Mouse (Mus musculus): Measurements from ENCODE around the gene Mttp. TPM values are rescaled to one million over a fixed set of nuclear protein-coding genes. Genes with fewer than 3 reads are reported as not detected.
A peak's percentile ranks its signal among the peaks of the same experiment; 100 is the strongest.

The Mttp gene
- polyA plus RNA-seq, 1 experiment from 2014 or later: 10.2 TPM

- Histone ChIP-seq H3K9me3 (no peaks in the 10 kb centered on the region), H3K36me3 (no peaks in the 10 kb centered on the region), H3K27ac (no peak overlapping the region), H3K4me3 (no peak overlapping the region), H3K4me2 (replicated peaks) (no peak overlapping the region), H3K9ac (no peak overlapping the region), H3K4me1 (no peaks in the 10 kb centered on the region), H3K27me3 (no peaks in the 10 kb centered on the region)
- no peak for ATAC-seq (ENCODE audit: insufficient number of reproducible peaks, insufficient read depth, low FRiP score, low TSS enrichment)
- WGBS: 57% methylated on average over 11 of the region's 11 CpGs
Measured at GRCm38 (mm10) chr3:138077476-138078340, 67.1 kb downstream of the Mttp start.

- Histone ChIP-seq H3K4me3 (no peak overlapping the region), H3K4me1 (peaks cover 7% of the 10 kb centered on the region; the same call in 1 of the 2 replicates), H3K9me3 (no peaks in the 10 kb centered on the region), H3K4me2 (replicated peaks) (no peak overlapping the region), H3K9ac (no peak overlapping the region), H3K27ac (no peak overlapping the region), H3K27me3 (no peaks in the 10 kb centered on the region), H3K36me3 (no peaks in the 10 kb centered on the region)
- ATAC-seq (ENCODE audit: insufficient number of reproducible peaks, insufficient read depth, low FRiP score, low TSS enrichment): peak; percentile 35; the same call in 1 of the 2 replicates
- WGBS: 80% methylated on average over 8 of the region's 8 CpGs
Measured at GRCm38 (mm10) chr3:138075209-138075608, 69.6 kb downstream of the Mttp start.

- peaks cover 10% of the 10 kb centered on the region for H3K4me1 ChIP-seq
- no peaks in the 10 kb centered on the region for H3K36me3 ChIP-seq
- no peak overlapping the region for H3K4me3 ChIP-seq
- no peak overlapping the region for H3K27ac ChIP-seq
- H3K27me3 ChIP-seq: no peaks in the 10 kb centered on the region
- H3K9ac ChIP-seq: no peak overlapping the region
- H3K4me2 ChIP-seq (replicated peaks): no peak overlapping the region
- no peaks in the 10 kb centered on the region for H3K9me3 ChIP-seq
- no peak for ATAC-seq (ENCODE audit: insufficient number of reproducible peaks, insufficient read depth, low FRiP score, low TSS enrichment)
- WGBS: 95% methylated on average over 1 of the region's 1 CpGs
Measured at GRCm38 (mm10) chr3:138074214-138074613, 70.6 kb downstream of the Mttp start.

GRCm38 (mm10) chr3:138071476-138072073 is 73.2 kb downstream of the Mttp start:
- whole genome bisulfite sequencing: 55% methylated on average over 10 of the region's 10 CpGs
- Histone ChIP-seq H3K9me3 (no peaks in the 10 kb centered on the region), H3K9ac (no peak overlapping the region), H3K27me3 (no peaks in the 10 kb centered on the region), H3K36me3 (no peaks in the 10 kb centered on the region), H3K27ac (no peak overlapping the region), H3K4me3 (no peak overlapping the region), H3K4me1 (peaks cover 10% of the 10 kb centered on the region), H3K4me2 (replicated peaks) (no peak overlapping the region)
- no peak for ATAC-seq (ENCODE audit: insufficient number of reproducible peaks, insufficient read depth, low FRiP score, low TSS enrichment)

- Histone ChIP-seq H3K9ac (no peak overlapping the region), H3K36me3 (no peaks in the 10 kb centered on the region), H3K9me3 (no peaks in the 10 kb centered on the region), H3K4me3 (no peak overlapping the region), H3K4me1 (peaks cover 13% of the 10 kb centered on the region), H3K27ac (no peak overlapping the region), H3K27me3 (no peaks in the 10 kb centered on the region), H3K4me2 (replicated peaks) (no peak overlapping the region)
- WGBS: 14% methylated on average over 1 of the region's 1 CpGs
- no peak for ATAC-seq (ENCODE audit: insufficient number of reproducible peaks, insufficient read depth, low FRiP score, low TSS enrichment)
Measured at GRCm38 (mm10) chr3:138071004-138071403, 73.8 kb downstream of the Mttp start.

- Histone ChIP-seq H3K27ac (peak overlapping the region; percentile 20; the same call in 1 of the 2 replicates), H3K4me3 (no peak overlapping the region), H3K9ac (no peak overlapping the region), H3K4me2 (replicated peaks) (no peak overlapping the region), H3K4me1 (peaks cover 18% of the 10 kb centered on the region), H3K36me3 (no peaks in the 10 kb centered on the region), H3K27me3 (no peaks in the 10 kb centered on the region), H3K9me3 (no peaks in the 10 kb centered on the region)
- no peak for ATAC-seq (ENCODE audit: insufficient number of reproducible peaks, insufficient read depth, low FRiP score, low TSS enrichment)
- 71% methylated on average over 18 of the region's 18 CpGs for WGBS
Measured at GRCm38 (mm10) chr3:138069756-138070511, 74.8 kb downstream of the Mttp start.

GRCm38 (mm10) chr3:138068103-138068502 is 76.7 kb downstream of the Mttp start:
- WGBS: 91% methylated on average over 12 of the region's 12 CpGs
- H3K4me2 ChIP-seq (replicated peaks): no peak overlapping the region
- no peaks in the 10 kb centered on the region for H3K36me3 ChIP-seq
- H3K9ac ChIP-seq: no peak overlapping the region
- no peaks in the 10 kb centered on the region for H3K9me3 ChIP-seq
- ATAC-seq (ENCODE audit: insufficient number of reproducible peaks, insufficient read depth, low FRiP score, low TSS enrichment): no peak
- H3K4me3 ChIP-seq: no peak overlapping the region
- peaks cover 30% of the 10 kb centered on the region for H3K4me1 ChIP-seq
- no peak overlapping the region for H3K27ac ChIP-seq
- H3K27me3 ChIP-seq: no peaks in the 10 kb centered on the region

GRCm38 (mm10) chr3:138067288-138067687 is 77.5 kb downstream of the Mttp start, which contains the start of gene Gm5105:
TSS of gene Gm5105 (minus strand) at chr3:138067388.
- H3K9me3 ChIP-seq: no peaks in the 10 kb centered on the region
- H3K4me1 ChIP-seq: peaks cover 30% of the 10 kb centered on the region
- no peak within 1 kb of the TSS for H3K4me2 ChIP-seq (replicated peaks)
- H3K9ac ChIP-seq: no peak within 1 kb of the TSS
- whole genome bisulfite sequencing: 91% methylated on average over 12 of the region's 12 CpGs
- no peak within 1 kb of the TSS for H3K4me3 ChIP-seq
- no peaks in the 10 kb centered on the region for H3K27me3 ChIP-seq
- no peak for ATAC-seq (ENCODE audit: insufficient number of reproducible peaks, insufficient read depth, low FRiP score, low TSS enrichment)
- no peak within 1 kb of the TSS for H3K27ac ChIP-seq
- H3K36me3 ChIP-seq: no peaks in the 10 kb centered on the region

GRCm38 (mm10) chr3:138066348-138066856 is 78.4 kb downstream of the Mttp start:
- no peaks in the 10 kb centered on the region for H3K36me3 ChIP-seq
- WGBS: 77% methylated on average over 20 of the region's 20 CpGs

GRCm38 (mm10) chr3:138065930-138066329 is 78.8 kb downstream of the Mttp start:
- Histone ChIP-seq H3K4me2 (replicated peaks) (no peak overlapping the region), H3K27ac (no peak overlapping the region), H3K4me1 (peaks cover 27% of the 10 kb centered on the region), H3K4me3 (no peak overlapping the region), H3K9ac (no peak overlapping the region), H3K36me3 (no peaks in the 10 kb centered on the region), H3K9me3 (no peaks in the 10 kb centered on the region), H3K27me3 (no peaks in the 10 kb centered on the region)
- ATAC-seq (ENCODE audit: insufficient number of reproducible peaks, insufficient read depth, low FRiP score, low TSS enrichment): no peak
- 87% methylated on average over 16 of the region's 16 CpGs for WGBS

More at GRCm38 (mm10) chr3:138066348-138066856, 78.4 kb downstream of the Mttp start:
- ATAC-seq (ENCODE audit: insufficient number of reproducible peaks, insufficient read depth, low FRiP score, low TSS enrichment): no peak
- H3K27ac ChIP-seq: no peak overlapping the region
- H3K27me3 ChIP-seq: no peaks in the 10 kb centered on the region
- peaks cover 27% of the 10 kb centered on the region for H3K4me1 ChIP-seq
- no peak overlapping the region for H3K4me3 ChIP-seq
- no peaks in the 10 kb centered on the region for H3K9me3 ChIP-seq
- H3K4me2 ChIP-seq (replicated peaks): no peak overlapping the region
- H3K9ac ChIP-seq: no peak overlapping the region

Measured in embryonic facial prominence, embryonic 12.5 days (tissue).